Mouse (Mus musculus): Measurements from ENCODE around the gene Ick.

- TF ChIP-seq MAFK (IDR thresholded peaks at IDR 0.05; ENCODE audit: insufficient read depth, low read depth, low read length): peak; percentile 67; the same call in 1 of the 2 replicates
- TF ChIP-seq ZNF384 (IDR thresholded peaks at IDR 0.05; ENCODE audit: low read depth, low read length): no peak
- TF ChIP-seq HCFC1 (IDR thresholded peaks at IDR 0.05; ENCODE audit: borderline replicate concordance, insufficient read depth, low read length): peak; percentile 20; the same call in 1 of the 2 replicates
- TF ChIP-seq CHD2 (IDR thresholded peaks at IDR 0.05; ENCODE audit: low read depth, low read length): peak; percentile 75
- no peak for TF ChIP-seq ZC3H11A (IDR thresholded peaks at IDR 0.05; ENCODE audit: borderline replicate concordance, low read depth, low read length)
Observed at GRCm38 (mm10) chr9:78175277-78176200, 66.5 kb downstream of the Ick start.
